Mouse (Mus musculus): ENCODE data around the gene Setd1a.
"Not testable (repeated sequence)": the region's sequence is repeated elsewhere in the genome, so short reads cannot be mapped to it uniquely, and the experiment has no call there.

Gene Setd1a

DNA sequence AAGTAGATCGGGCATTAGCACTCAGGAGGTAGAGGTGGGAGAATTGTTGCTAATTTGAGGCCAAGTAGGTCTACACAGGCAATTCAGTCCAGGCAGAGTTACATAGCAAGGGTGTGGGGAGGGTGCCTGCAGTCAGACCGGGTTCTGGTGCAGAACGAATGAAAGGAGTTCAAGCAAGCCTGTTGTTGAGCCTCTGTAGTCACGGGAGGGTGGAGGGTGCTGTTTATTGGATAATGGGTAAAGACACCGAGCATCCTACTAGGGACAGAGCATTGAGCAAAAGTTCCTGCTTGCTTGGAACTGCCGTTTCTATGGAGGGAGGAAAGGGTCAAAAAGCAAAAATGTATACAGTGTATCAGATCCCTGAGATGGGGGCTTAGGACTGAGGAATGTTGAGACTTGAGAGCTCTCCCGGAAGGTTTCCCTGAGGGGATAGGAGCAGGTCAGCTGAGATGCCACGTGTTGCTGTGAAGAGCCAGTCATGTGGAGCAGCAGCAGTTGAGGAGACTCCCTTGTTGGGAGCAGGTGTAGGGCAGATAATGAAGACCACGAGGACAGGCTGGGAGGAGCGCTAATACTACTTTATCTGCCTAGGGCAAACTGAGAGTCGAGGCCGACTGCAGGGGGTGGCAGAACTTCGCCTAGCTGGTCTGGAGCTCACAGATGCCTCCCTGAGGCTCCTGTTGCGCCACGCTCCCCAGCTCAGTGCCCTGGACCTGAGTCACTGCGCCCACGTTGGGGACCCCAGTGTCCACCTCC is 9.4 kb upstream of the Setd1a start:
- no peak for DNase-seq (ENCODE audit: low spot score)

DNA sequence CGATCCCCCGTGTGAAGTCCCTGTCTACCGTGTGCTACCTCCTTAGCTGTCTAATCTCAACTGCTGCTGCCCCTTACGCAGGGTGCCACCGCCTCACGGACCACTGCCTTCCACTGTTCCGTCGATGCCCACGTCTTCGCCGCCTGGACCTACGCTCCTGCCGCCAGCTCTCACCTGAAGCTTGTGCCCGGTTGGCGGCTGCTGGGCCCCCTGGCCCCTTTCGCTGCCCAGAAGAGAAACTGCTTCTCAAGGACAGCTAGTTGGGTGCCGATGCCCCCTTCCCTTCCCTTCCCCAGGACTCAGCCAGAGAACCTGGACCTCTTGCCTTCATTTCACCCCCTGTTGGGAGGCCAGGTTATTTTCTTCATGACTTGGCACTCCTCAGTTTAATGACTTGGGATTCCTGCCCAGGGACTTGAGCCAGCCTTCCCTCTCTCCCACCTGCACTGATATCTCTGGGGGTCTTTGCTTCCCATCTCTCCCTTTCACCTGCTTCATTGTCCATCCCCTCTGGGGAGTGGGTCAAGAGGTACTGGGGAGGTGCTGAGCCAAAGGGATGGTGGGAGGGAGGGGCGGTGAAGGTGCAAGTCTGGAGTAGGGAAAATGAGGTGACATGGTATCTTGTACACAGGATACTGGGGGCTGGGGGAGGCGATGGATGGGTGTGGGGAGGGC is 8.7 kb upstream of the Setd1a start:
- no peak for DNase-seq (ENCODE audit: low spot score)

- no peak for DNase-seq (ENCODE audit: low spot score)
These were observed 8.0 kb upstream of the Setd1a start for GRCm38 (mm10) chr7:127768346-127768996.

- DNase-seq (ENCODE audit: low spot score), result peak; percentile 93
These were observed 7.4 kb upstream of the Setd1a start for GRCm38 (mm10) chr7:127768997-127769593.

DNA sequence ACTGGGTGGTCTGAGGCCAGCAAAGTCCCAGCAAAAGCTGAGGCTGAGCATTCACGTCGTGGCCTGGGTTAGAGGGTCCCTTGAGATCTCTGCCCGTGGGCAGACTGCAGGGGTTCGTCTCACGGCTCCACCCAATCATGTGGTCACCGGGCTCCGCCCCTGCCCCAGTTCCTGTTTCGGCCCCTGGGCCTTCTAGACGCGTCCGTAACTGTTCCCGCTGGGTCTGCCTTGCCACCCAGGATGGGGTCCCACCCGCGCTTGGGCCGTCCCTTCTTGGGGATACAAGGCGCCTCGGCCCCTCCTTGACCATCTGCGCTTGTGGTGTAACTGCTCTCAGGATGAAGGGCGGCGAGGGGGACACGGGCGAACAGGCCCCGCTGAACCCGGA is 6.8 kb upstream of the Setd1a start, which contains the start of gene Orai3:
Gene Orai3, plus strand, starts transcription at position 165 of the 388 bp plus-strand sequence.
- peak; percentile 84 for DNase-seq (ENCODE audit: low spot score)

- DNase-seq (ENCODE audit: low spot score), result no peak
These were observed 6.2 kb upstream of the Setd1a start for GRCm38 (mm10) chr7:127770039-127770905.

DNA sequence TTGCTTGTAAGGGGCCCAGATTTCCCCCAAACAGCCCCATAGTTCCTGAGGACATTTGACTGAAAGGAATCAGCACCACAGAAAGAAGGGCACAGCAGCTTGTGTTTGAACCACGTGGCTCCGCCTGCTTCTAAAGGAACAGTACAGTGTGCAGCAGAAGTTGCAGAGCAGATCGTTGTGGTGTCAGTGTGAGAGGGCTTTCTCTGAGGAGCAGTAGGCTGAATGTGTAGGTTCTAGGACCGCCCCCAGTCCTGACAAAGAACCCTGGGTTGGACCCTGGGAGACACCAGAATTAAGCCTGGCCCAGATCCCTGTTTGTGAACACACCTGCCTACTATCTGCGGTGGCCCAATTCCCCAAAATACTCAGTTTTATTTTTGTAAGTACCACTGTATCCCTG is 5.2 kb upstream of the Setd1a start:
- no peak for DNase-seq (ENCODE audit: low spot score)

- DNase-seq (ENCODE audit: low spot score), result no peak
These were observed 4.4 kb upstream of the Setd1a start for GRCm38 (mm10) chr7:127772080-127772479.

- no peak for DNase-seq (ENCODE audit: low spot score)
These were observed 3.9 kb upstream of the Setd1a start for GRCm38 (mm10) chr7:127772557-127772956.

DNA sequence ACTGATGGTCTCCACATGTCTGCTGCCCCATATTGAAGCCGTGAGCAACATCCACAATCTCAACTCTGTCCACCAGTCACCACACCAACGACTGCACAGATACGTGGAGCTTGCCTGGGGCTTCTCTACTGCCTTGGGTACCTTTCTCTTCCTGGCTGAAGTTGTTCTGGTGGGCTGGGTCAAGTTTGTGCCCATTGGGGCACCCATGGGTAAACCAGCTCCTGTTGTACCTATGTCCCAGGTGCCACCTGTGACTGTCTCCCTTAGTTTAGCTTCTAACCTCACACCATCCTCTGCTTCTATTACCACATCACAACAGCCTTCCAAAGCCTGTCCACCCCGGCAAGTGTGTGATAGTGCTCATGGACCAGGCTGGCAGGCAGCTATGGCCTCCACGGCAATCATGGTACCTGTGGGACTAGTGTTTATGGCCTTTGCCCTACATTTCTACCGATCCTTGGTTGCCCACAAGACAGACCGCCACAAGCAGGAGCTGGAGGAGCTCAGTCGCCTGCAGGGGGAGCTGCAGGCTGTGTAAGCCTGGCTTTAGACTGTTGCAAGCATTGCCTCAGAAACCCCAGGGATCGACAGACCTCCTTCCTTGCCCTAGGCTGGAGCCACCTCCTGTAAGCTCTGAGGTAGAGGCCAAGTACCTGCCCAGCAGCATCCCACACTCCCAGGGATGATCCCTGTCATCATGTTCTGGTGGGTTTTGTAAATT is 2.6 kb upstream of the Setd1a start:
- DNase-seq (ENCODE audit: low spot score), result no peak

DNA sequence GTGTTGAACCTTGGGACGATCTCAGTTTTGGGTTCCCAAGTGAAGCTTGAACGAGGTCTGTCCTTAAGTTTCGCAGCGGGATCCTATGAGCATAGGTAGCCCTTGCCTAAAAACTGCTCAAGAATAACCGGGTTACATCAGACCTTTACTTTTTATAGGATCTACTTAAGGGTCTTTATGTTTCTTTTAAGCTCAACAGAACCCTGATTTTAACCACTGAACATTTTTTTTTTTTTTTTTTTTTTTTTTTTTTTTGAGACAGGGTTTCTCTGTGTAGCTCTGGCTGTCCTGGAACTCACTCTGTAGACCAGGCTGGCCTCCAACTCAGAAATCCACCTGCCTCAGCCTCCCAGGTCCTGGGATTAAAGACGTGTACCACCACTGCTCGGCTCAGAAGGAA is 633 bp upstream of the Setd1a start:
- DNase-seq (ENCODE audit: low spot score), result not testable (repeated sequence)

DNA sequence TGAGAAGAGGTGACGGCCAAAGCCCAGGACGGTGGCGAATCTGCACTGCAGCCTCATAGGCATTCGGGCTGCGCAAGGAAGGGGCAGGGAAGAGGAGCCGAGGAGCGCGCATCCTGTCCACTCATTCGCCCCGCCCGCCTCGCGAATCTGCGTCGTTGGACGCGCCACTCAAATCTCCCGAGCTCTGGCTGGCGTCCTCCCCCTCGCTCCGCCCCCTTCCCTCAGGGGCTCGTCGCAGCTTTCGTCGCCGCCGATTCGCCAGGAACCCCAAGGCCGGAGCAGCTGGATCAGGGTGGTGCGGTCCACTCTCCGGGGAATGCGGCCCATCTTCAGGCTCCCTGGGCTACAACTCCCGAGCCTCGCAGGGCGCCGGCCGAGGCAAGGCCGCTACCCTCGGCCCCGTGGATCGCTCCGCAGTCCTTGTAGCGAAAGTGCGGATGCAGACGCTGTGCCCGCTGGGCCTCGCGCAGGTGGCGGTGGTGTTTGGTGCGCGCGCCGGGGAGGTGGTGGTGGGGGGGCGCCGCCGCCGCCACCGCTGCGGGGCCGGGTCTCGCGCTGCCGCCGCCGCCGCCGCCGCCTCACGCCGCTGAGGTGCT is 506 bp downstream of the Setd1a start:
- DNase-seq (ENCODE audit: low spot score), result peak; percentile 92

- no peak for DNase-seq (ENCODE audit: low spot score)
These were observed 1.2 kb downstream of the Setd1a start for GRCm38 (mm10) chr7:127777474-127778266.

DNA sequence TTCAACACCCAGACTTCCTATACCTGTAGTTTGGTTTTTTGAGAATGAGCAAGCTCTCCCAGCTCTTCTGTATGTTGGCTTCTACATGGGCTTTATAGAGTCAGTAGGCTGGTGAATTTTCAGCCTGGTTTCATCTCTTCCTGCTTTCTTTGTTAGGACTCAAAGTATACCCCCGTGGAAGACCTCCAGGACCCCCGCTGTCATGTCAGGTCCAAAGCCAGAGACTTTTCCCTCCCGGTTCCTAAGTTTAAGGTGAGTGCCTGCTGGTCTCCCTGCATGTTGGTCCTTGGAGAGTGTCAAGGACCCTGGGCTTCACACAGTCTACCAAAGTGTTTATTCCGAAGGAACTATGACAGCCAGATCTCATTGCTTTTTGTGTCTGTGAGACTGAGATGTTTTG is 1.9 kb downstream of the Setd1a start:
- DNase-seq (ENCODE audit: low spot score), result no peak

DNA sequence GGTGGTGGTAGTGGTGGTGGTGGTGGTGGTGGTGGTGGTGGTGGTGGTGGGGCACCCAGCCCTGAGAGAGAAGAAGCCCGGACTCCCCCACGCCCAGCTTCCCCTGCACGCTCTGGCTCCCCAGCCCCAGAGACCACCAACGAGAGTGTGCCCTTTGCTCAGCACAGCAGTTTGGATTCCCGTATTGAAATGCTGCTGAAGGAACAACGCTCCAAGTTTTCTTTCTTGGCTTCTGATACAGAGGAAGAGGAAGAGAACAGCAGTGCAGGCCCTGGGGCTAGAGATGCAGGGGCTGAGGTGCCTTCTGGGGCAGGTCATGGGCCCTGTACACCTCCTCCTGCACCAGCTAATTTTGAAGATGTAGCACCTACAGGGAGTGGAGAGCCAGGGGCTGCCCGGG is 8.8 kb downstream of the Setd1a start, which contains the start of gene Gm49388:
Gene Gm49388, plus strand, starts transcription at position 301 of the 400 bp plus-strand sequence.
- DNase-seq (ENCODE audit: low spot score), result no peak

GRCm38 (mm10) chr7:127797076-127797845 is 20.8 kb downstream of the Setd1a start:
- DNase-seq (ENCODE audit: low spot score), result no peak

DNA sequence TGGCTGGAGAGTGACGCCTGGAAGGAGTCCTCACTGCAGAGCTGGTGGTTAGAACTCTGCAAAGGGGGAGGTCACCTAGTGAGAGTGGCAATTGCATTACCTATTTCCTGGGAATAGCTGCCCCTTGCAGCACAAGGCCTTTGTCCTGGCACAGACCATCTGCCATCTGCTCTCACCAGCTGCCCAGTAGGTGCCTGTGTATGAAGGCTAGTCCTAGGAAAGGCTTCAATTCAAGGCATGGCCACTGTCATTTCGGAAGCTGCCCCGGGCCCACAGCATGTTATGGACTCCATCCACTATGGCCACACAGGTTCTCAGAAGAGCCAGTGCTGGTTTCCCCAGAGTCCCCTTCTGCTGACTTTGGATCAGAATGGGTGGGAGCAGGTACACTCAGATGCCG is 22.1 kb downstream of the Setd1a start:
- no peak for DNase-seq (ENCODE audit: low spot score)

- no peak for DNase-seq (ENCODE audit: low spot score)
These were observed 22.7 kb downstream of the Setd1a start for GRCm38 (mm10) chr7:127799211-127799610.

GRCm38 (mm10) chr7:127799738-127800137 is 23.3 kb downstream of the Setd1a start:
- DNase-seq (ENCODE audit: low spot score), result no peak

Data from ovary, adult 18-20 months (tissue).